Mouse (Mus musculus) CH12.LX (cell line): Measurements from ENCODE around the gene Npy. TPM values are rescaled to one million over a fixed set of nuclear protein-coding genes. Genes with fewer than 3 reads are reported as not detected.

Experiments
- DNase-seq: peaks from one replicate; pipeline ENCODE4 v3.0.0-alpha.2; 2013; ENCODE audit errors: extremely low read depth
- H3K27ac ChIP-seq: 2 replicates; pipeline ENCODE4 v1.5.1; 2012; ENCODE audit warnings: low read depth, mild to moderate bottlenecking, control low read depth, moderate library complexity; ENCODE audit not compliant: insufficient read depth
- H3K27me3 ChIP-seq: replicated peaks from 2 replicates; pipeline ENCODE3; 2012; ENCODE audit warnings: inconsistent platforms
- H3K36me3 ChIP-seq, 2 experiments: replicated peaks in 1 of 2; 2 replicates each; pipeline versions ENCODE3 to v1.6.1; 2012; ENCODE audit warnings: inconsistent platforms in 1 of 2, low read length in 1 of 2, mild to moderate bottlenecking in 1 of 2, mixed read lengths in 1 of 2, moderate library complexity in 1 of 2; ENCODE audit not compliant: control insufficient read depth in 1 of 2, insufficient read depth in 1 of 2
- H3K4me1 ChIP-seq, 2 experiments: 2 replicates each; pipeline ENCODE4 v1.6.1; 2012; ENCODE audit warnings: inconsistent platforms in 1 of 2, moderate library complexity in 1 of 2; ENCODE audit not compliant: insufficient read depth in 2 of 2, control insufficient read depth in 1 of 2
- H3K4me2 ChIP-seq: 2 replicates; pipeline ENCODE4 v1.6.1; 2012; ENCODE audit warnings: low read depth, mild to moderate bottlenecking, control low read depth; ENCODE audit not compliant: poor library complexity, insufficient read depth, severe bottlenecking
- H3K4me3 ChIP-seq, 3 experiments: fragments of 150-350 bp in 1 of 3; sonication (generic) in 1 of 3; replicated peaks in 1 of 3; 2 replicates each; pipeline versions ENCODE3 to v1.5.1; 2011 to 2012; ENCODE audit warnings: low read depth in 2 of 3, low read length in 2 of 3, mild to moderate bottlenecking in 2 of 3, moderate library complexity in 2 of 3, control low read depth in 1 of 3, improper control_type of control experiment in 1 of 3, inconsistent platforms in 1 of 3, mixed read lengths in 1 of 3; ENCODE audit not compliant: poor library complexity in 1 of 3
- H3K79me2 ChIP-seq: replicated peaks from 2 replicates; pipeline ENCODE4 v1.6.1; 2012; ENCODE audit warnings: mild to moderate bottlenecking, moderate library complexity; ENCODE audit not compliant: control insufficient read depth, poor library complexity, insufficient read depth, severe bottlenecking; ENCODE audit errors: extremely low read depth
- H3K9ac ChIP-seq: 2 replicates; pipeline ENCODE4 v1.6.1; 2012; ENCODE audit warnings: low read depth, mild to moderate bottlenecking, control low read depth, moderate library complexity; ENCODE audit not compliant: insufficient read depth
- H3K9me3 ChIP-seq: replicated peaks from 2 replicates; pipeline ENCODE3; 2012; ENCODE audit warnings: low read length, inconsistent platforms, mixed read lengths
- CHD2 ChIP-seq: IDR thresholded peaks from 2 replicates; pipeline ENCODE4 v1.6.1; 2011; ENCODE audit warnings: low read length, improper control_type of control experiment
- CTCF ChIP-seq, 2 experiments: IDR thresholded peaks in 1 of 2; conservative IDR thresholded peaks in 1 of 2; 2 replicates each; pipeline ENCODE4 v1.5.1; 2011 to 2012; ENCODE audit warnings: low read depth in 2 of 2, low read length in 2 of 2, improper control_type of control experiment in 1 of 2, inconsistent platforms in 1 of 2, mild to moderate bottlenecking in 1 of 2, moderate library complexity in 1 of 2
- ELF1 ChIP-seq: IDR thresholded peaks from 2 replicates; pipeline ENCODE4 v1.6.1; 2014; ENCODE audit warnings: low read depth, mild to moderate bottlenecking, inconsistent platforms, low read length, improper control_type of control experiment
- EP300 ChIP-seq: IDR thresholded peaks from 2 replicates; pipeline ENCODE4 v1.6.1; 2011; ENCODE audit warnings: low read length, improper control_type of control experiment
- IRF4 ChIP-seq: IDR thresholded peaks from 2 replicates; pipeline ENCODE4 v1.6.1; 2014; ENCODE audit warnings: low read depth, mild to moderate bottlenecking, inconsistent platforms, low read length, improper control_type of control experiment
- JUN ChIP-seq: IDR thresholded peaks from 2 replicates; pipeline ENCODE4 v1.6.1; 2011; ENCODE audit warnings: low read depth, mild to moderate bottlenecking, low read length, improper control_type of control experiment, moderate library complexity; ENCODE audit not compliant: insufficient read depth
- JUND ChIP-seq: conservative IDR thresholded peaks from 2 replicates; pipeline ENCODE4 v1.6.1; 2011; ENCODE audit warnings: low read depth, low read length, improper control_type of control experiment
- MAZ ChIP-seq: IDR thresholded peaks from 2 replicates; pipeline ENCODE4 v1.6.1; 2012; ENCODE audit warnings: low read depth, mild to moderate bottlenecking, inconsistent platforms, low read length, improper control_type of control experiment, moderate library complexity
- MEF2A ChIP-seq: IDR thresholded peaks from 2 replicates; pipeline ENCODE4 v1.6.1; 2014; ENCODE audit warnings: low read depth, mild to moderate bottlenecking, inconsistent platforms, low read length, improper control_type of control experiment, borderline replicate concordance
- MXI1 ChIP-seq: IDR thresholded peaks from 2 replicates; pipeline ENCODE4 v1.6.1; 2011; ENCODE audit warnings: mild to moderate bottlenecking, low read depth, low read length, improper control_type of control experiment
- NELFE ChIP-seq: IDR thresholded peaks from 2 replicates; pipeline ENCODE4 v1.6.1; 2011; ENCODE audit warnings: low read depth, low read length, improper control_type of control experiment
- NRF1 ChIP-seq: IDR thresholded peaks from 2 replicates; pipeline ENCODE4 v1.6.1; 2014; ENCODE audit warnings: low read depth, mild to moderate bottlenecking, inconsistent platforms, low read length, improper control_type of control experiment, moderate library complexity
- PAX5 ChIP-seq: IDR thresholded peaks from 2 replicates; pipeline ENCODE4 v1.6.1; 2012; ENCODE audit warnings: low read length, inconsistent platforms, mixed read lengths
- POLR2AphosphoS2 ChIP-seq: IDR thresholded peaks from 2 replicates; pipeline ENCODE4 v1.6.1; 2011; ENCODE audit warnings: low read depth, low read length, improper control_type of control experiment
- RAD21 ChIP-seq: IDR thresholded peaks from 2 replicates; pipeline ENCODE4 v1.6.1; 2011; ENCODE audit warnings: low read depth, mild to moderate bottlenecking, low read length, improper control_type of control experiment, moderate library complexity
- SIN3A ChIP-seq: IDR thresholded peaks from 2 replicates; pipeline ENCODE4 v1.6.1; 2012; ENCODE audit warnings: low read length, improper control_type of control experiment, inconsistent platforms
- TBP ChIP-seq: conservative IDR thresholded peaks from 2 replicates; pipeline ENCODE4 v1.6.1; 2011; ENCODE audit warnings: low read depth, low read length, improper control_type of control experiment
- UBTF ChIP-seq: IDR thresholded peaks from 2 replicates; pipeline ENCODE4 v1.6.1; 2012; ENCODE audit warnings: low read depth, mild to moderate bottlenecking, inconsistent platforms, low read length, improper control_type of control experiment, moderate library complexity
- USF1 ChIP-seq: IDR thresholded peaks from 2 replicates; pipeline ENCODE4 v1.6.1; 2014; ENCODE audit warnings: low read depth, mild to moderate bottlenecking, inconsistent platforms, low read length, improper control_type of control experiment
- USF2 ChIP-seq: conservative IDR thresholded peaks from 2 replicates; pipeline ENCODE4 v1.6.1; 2011; ENCODE audit warnings: low read depth, low read length, improper control_type of control experiment
- ZC3H11A ChIP-seq: IDR thresholded peaks from 2 replicates; pipeline ENCODE4 v1.6.1; 2012; ENCODE audit warnings: low read depth, mild to moderate bottlenecking, inconsistent platforms, low read length, improper control_type of control experiment
- ZMIZ1 ChIP-seq: IDR thresholded peaks from 2 replicates; pipeline ENCODE4 v1.6.1; 2012; ENCODE audit warnings: low read depth, mild to moderate bottlenecking, inconsistent platforms, low read length, improper control_type of control experiment
- ZNF384 ChIP-seq: IDR thresholded peaks from 2 replicates; pipeline ENCODE4 v1.6.1; 2012; ENCODE audit warnings: low read depth, low read length, improper control_type of control experiment, inconsistent platforms
- dilution Hi-C: fragments of 300-500 bp; cut with MboI; formaldehyde crosslinking; loops from 2 replicates; pipeline ENCODE4 v1.14.3; 2020; ENCODE audit warnings: low sequenced_read_pairs; ENCODE audit not compliant: extremely low pct_unique_long_range_greater_than_20kb, extremely low pct_ligation_motif_present
- in situ Hi-C: fragments of 300-500 bp; cut with MboI; formaldehyde crosslinking; loops from 3 replicates; pipeline ENCODE4 v1.14.3; 2019; ENCODE audit warnings: low sequenced_read_pairs, low pct_ligation_motif_present, low pct_unique_long_range_greater_than_20kb, mixed read lengths
- polyA plus RNA-seq: library from polyadenylated mRNA; unstranded; fragments of >175 nt; gene quantifications from 2 replicates; pipeline ENCODE4 v1.2.1, GENCODE M21; 2012; ENCODE audit warnings: low read depth; ENCODE audit not compliant: insufficient read length
- total RNA-seq, 2 experiments: library from RNA; depleted of rRNA; stranded (reverse); fragments of 300-350 nt in 1 of 2; fragments of >200 nt in 1 of 2; gene quantifications; 2 replicates each; pipeline ENCODE4 v1.2.3; 2012 to 2014

Npy gene
- total and polyA plus RNA-seq, 3 experiments: not detected

DNA sequence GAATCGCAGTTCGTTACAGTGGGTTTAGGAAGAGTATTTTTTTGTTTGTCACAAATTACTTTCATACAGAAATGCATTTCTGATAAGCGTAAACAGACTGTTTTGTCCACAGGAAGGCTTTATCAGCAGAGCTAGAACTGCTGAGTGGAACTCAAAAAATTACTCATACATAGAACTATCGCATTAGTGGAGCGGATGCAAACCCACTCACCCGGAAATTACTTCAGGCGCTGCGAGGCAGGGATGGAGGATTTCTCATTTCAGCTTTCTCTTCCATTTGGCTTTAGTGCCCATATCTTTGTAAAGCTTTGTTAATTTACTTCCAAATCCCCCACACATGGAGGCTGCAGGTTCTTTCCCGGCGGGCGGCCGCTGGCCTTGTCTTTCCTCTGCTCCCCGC, 14.4 kb upstream of the Npy start:
- in situ Hi-C loops: no loop called here
- Histone ChIP-seq H3K4me2 (no peak overlapping the region; the same call in 1 of the 2 replicates), H3K4me3 (no peak overlapping the region), H3K79me2 (no peaks in the 10 kb centered on the region)
- TF ChIP-seq ZMIZ1: no peak
- no peak for TF ChIP-seq IRF4
- no peak for TF ChIP-seq USF1
- TF ChIP-seq NRF1: no peak
- TF ChIP-seq PAX5: no peak
- no peak for TF ChIP-seq ELF1
- TF ChIP-seq MEF2A: no peak
- no peak for TF ChIP-seq UBTF
- TF ChIP-seq MXI1: no peak
- TF ChIP-seq RAD21: no peak
- no peak for TF ChIP-seq NELFE
- TF ChIP-seq JUN: no peak
- no peak for TF ChIP-seq TBP
- TF ChIP-seq SIN3A: no peak
- TF ChIP-seq ZC3H11A: no peak
- TF ChIP-seq POLR2AphosphoS2: no peak
- no peak for TF ChIP-seq JUND
- TF ChIP-seq MAZ: no peak
- TF ChIP-seq CTCF (conservative IDR thresholded peaks at IDR 0.05 in 1 of 2, IDR thresholded peaks at IDR 0.05 in 1 of 2; ENCODE audit: low read depth in 2 of 2, low read length in 2 of 2): no peak
- TF ChIP-seq, all 38 proteins: peak for 0
- H3K4me1 ChIP-seq: no peaks in the 10 kb centered on the region
- H3K27ac ChIP-seq: no peak overlapping the region
- DNase-seq: no peak
- H3K36me3 ChIP-seq: no peaks in the 10 kb centered on the region
- H3K9ac ChIP-seq: no peak overlapping the region
- dilution Hi-C loops: no loop called here
- H3K27me3 ChIP-seq: no peaks in the 10 kb centered on the region
- H3K9me3 ChIP-seq: no peaks in the 10 kb centered on the region

GRCm38 (mm10) chr6:49817183-49817582, 5.3 kb upstream of the Npy start:
- dilution Hi-C loops: no loop called here
- Histone ChIP-seq H3K36me3 (no peaks in the 10 kb centered on the region), H3K4me1 (no peaks in the 10 kb centered on the region), H3K9ac (no peak overlapping the region), H3K27ac (no peak overlapping the region), H3K4me2 (no peak overlapping the region), H3K79me2 (no peaks in the 10 kb centered on the region), H3K9me3 (no peaks in the 10 kb centered on the region), H3K4me3 (no peak overlapping the region), H3K27me3 (no peaks in the 10 kb centered on the region)
- DNase-seq: no peak
- in situ Hi-C loops: no loop called here
- TF ChIP-seq CHD2 (no peak), ZNF384 (no peak), EP300 (no peak), ZC3H11A (no peak), USF2 (no peak)
